Mouse (Mus musculus): ENCODE measurements around the gene Ak9. TPM values are rescaled to one million over a fixed set of nuclear protein-coding genes. Genes with fewer than 3 reads are reported as not detected.

Gene Ak9
- polyA plus RNA-seq, 1 experiment from 2014 or later = not detected

DNA sequence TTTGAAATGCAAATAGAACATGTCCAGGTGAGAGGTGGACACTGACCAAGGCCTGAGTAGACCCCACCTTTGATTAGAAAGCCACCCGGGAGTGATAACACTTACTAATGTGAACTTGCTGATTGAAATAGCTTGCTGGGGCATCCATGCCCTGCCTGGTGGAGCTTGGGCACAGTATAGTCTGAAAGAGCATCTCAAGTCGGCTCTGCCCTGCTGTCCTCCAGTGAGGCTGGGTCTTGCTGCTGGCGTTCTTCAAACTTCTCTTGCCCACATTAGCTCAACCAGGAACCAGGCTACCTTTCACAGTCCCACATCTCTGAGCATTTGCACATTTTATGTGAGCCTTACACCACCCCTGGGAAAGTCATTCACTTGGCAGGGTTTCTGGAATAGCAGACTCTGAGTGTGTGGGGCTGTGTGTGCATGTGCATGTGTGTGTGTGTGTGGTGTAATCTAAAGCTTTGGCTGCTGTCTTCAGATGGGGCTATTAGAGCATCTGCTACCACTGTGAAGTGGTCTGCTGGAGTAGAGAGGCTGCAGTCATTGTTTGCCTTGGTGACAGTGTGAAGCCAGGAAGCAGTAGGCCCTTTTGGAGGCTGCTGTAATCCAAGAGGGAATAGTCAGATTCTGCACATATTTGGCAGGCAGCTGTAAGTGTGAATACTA is 157.4 kb downstream of the Ak9 start:
- Histone ChIP-seq H3K4me1 (ENCODE audit: insufficient read depth) (no peaks in the 10 kb centered on the region), H3K27ac (ENCODE audit: low read depth) (no peak overlapping the region), H3K4me3 (ENCODE audit: low read depth, low read length) (no peak overlapping the region), H3K4me2 (ENCODE audit: low read depth, low read length) (no peak overlapping the region), H3K9me3 (ENCODE audit: low read length) (no peaks in the 10 kb centered on the region), H3K27me3 (ENCODE audit: insufficient read depth, low read length) (no peaks in the 10 kb centered on the region), H3K36me3 (replicated peaks; ENCODE audit: insufficient read depth, low read length) (peaks cover 26% of the 10 kb centered on the region), H3K9ac (replicated peaks) (no peak overlapping the region)
- TF ChIP-seq CTCF (IDR thresholded peaks at IDR 0.05; ENCODE audit: low read depth) (no peak), EP300 (IDR thresholded peaks at IDR 0.05; ENCODE audit: low read depth) (no peak)
- WGBS (ENCODE audit: insufficient replicate concordance) = 77% methylated on average over 3 of the region's 3 CpGs
- ATAC-seq = no peak
- no peak for DNase-seq

DNA sequence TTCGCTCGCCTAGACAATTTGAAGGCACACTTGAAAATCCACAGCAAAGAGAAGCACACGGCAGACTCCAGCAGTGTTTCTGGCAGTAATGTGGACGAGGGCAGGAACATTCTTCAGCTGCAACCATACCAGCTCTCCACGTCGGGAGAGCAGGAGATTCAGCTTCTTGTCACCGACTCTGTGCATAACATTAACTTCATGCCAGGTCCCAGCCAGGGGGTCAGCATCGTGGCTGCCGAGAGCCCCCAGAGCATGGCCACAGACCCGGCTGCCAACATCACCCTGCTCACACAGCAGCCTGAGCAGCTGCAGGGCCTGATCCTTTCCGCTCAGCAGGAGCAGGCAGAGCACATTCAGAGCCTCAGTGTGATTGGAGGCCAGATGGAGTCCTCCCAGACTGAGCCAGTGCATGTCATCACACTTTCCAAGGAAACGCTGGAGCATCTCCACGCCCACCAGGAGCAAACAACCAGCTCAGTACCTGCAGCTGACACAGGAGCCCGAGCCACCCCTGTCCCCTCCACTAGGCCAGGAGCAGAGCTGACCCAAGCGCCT is 160.7 kb downstream of the Ak9 start:
- Histone ChIP-seq H3K4me2 (ENCODE audit: low read depth, low read length) (no peak overlapping the region), H3K36me3 (replicated peaks; ENCODE audit: insufficient read depth, low read length) (peaks cover 16% of the 10 kb centered on the region), H3K9ac (replicated peaks) (no peak overlapping the region), H3K4me3 (ENCODE audit: low read depth, low read length) (no peak overlapping the region), H3K27me3 (ENCODE audit: insufficient read depth, low read length) (no peaks in the 10 kb centered on the region), H3K9me3 (ENCODE audit: low read length) (no peaks in the 10 kb centered on the region), H3K27ac (ENCODE audit: low read depth) (no peak overlapping the region), H3K4me1 (ENCODE audit: insufficient read depth) (no peaks in the 10 kb centered on the region)
- no peak for TF ChIP-seq CTCF (IDR thresholded peaks at IDR 0.05; ENCODE audit: low read depth)
- TF ChIP-seq EP300 (IDR thresholded peaks at IDR 0.05; ENCODE audit: low read depth) = no peak
- DNase-seq (no peak), ATAC-seq (no peak)
- 81% methylated on average over 15 of the region's 15 CpGs for WGBS (ENCODE audit: insufficient replicate concordance)

DNA sequence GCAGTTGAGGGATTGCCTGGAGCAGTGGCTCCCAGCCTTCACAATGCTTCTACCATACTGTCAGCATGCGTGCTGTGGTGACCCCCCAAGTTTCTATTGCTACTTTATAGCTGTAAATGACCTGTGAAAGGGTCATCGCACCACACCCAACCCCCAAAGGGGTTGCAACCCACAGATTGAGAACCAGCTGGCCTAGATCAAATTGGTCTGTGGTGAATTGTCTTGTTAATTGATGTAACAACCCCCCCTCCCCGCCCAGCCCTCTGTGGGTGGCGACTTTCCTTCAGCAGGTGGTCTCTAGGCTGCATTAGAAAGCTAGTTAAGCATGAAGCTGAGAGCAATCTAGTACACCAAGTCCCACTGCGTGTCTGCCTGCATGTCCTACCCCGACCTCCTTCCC is 163.5 kb downstream of the Ak9 start:
- WGBS (ENCODE audit: insufficient replicate concordance) = 75% methylated on average over 6 of the region's 6 CpGs
- Histone ChIP-seq H3K4me3 (ENCODE audit: low read depth, low read length) (no peak overlapping the region), H3K9me3 (ENCODE audit: low read length) (no peaks in the 10 kb centered on the region), H3K36me3 (replicated peaks; ENCODE audit: insufficient read depth, low read length) (peaks cover 11% of the 10 kb centered on the region), H3K4me1 (ENCODE audit: insufficient read depth) (no peaks in the 10 kb centered on the region), H3K9ac (replicated peaks) (no peak overlapping the region), H3K4me2 (ENCODE audit: low read depth, low read length) (no peak overlapping the region), H3K27ac (ENCODE audit: low read depth) (no peak overlapping the region), H3K27me3 (ENCODE audit: insufficient read depth, low read length) (no peaks in the 10 kb centered on the region)
- ATAC-seq (no peak), DNase-seq (no peak)
- TF ChIP-seq EP300 (IDR thresholded peaks at IDR 0.05; ENCODE audit: low read depth) (no peak), CTCF (IDR thresholded peaks at IDR 0.05; ENCODE audit: low read depth) (no peak)

DNA sequence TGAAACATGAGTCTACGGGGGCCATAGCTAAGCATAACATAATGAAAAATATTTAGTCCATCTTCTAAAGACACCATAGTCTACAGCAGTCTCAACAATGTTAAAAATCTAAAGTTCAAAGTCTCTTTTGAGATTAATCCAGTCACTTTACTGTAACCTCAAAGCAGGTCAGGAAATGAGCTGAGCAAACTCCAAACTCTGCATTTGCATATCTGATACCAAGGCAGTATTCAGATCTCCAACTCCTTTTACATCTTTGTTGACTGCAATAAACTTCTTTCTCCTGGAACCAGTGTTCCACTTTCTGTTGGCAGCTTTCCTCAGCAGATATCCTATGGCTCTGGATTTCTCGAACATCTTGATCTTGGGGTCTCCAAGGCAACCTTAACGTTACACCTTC is 166.9 kb downstream of the Ak9 start:
- Histone ChIP-seq H3K4me1 (ENCODE audit: insufficient read depth) (peaks cover 22% of the 10 kb centered on the region), H3K4me3 (ENCODE audit: low read depth, low read length) (no peak overlapping the region), H3K27ac (ENCODE audit: low read depth) (no peak overlapping the region), H3K36me3 (replicated peaks; ENCODE audit: insufficient read depth, low read length) (peaks cover under 1% of the 10 kb centered on the region; the same call in 1 of the 2 replicates), H3K9ac (replicated peaks) (no peak overlapping the region), H3K27me3 (ENCODE audit: insufficient read depth, low read length) (0 out of 2 replicates have a peak, but pooled peaks cover under 1% of the 10 kb centered on the region), H3K4me2 (ENCODE audit: low read depth, low read length) (no peak overlapping the region), H3K9me3 (ENCODE audit: low read length) (no peaks in the 10 kb centered on the region)
- TF ChIP-seq CTCF (IDR thresholded peaks at IDR 0.05; ENCODE audit: low read depth) (no peak), EP300 (IDR thresholded peaks at IDR 0.05; ENCODE audit: low read depth) (no peak)
- ATAC-seq = no peak
- WGBS (ENCODE audit: insufficient replicate concordance) = 72% methylated on average over 3 of the region's 3 CpGs
- no peak for DNase-seq

DNA sequence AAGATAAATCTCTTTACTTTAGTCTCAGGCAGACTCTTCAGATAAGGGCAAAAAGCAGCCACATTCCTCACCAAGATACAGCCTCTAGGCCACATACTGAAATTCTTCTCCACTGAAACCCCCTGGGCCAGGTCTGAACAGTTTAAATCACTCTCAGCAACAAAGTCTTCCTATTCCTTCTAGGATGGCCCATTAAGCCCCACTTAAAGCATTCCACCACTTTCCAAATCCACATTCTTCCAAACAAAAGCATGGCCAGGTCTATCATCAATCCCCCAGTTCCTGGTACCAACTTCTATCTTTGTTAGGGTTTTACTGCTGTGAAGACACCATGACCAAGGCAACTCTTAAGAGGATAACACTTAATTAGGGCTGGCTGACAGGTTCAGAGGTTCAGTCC is 168.8 kb downstream of the Ak9 start:
- H3K27me3 ChIP-seq (ENCODE audit: insufficient read depth, low read length) = peaks cover 9% of the 10 kb centered on the region
- H3K9ac ChIP-seq (replicated peaks) = no peak overlapping the region
- H3K36me3 ChIP-seq (replicated peaks; ENCODE audit: insufficient read depth, low read length) = no peaks in the 10 kb centered on the region
- DNase-seq = no peak
- no peak overlapping the region for H3K4me2 ChIP-seq (ENCODE audit: low read depth, low read length)
- no peak for ATAC-seq
- H3K27ac ChIP-seq (ENCODE audit: low read depth) = no peak overlapping the region
- H3K9me3 ChIP-seq (ENCODE audit: low read length) = no peaks in the 10 kb centered on the region
- no peak overlapping the region for H3K4me3 ChIP-seq (ENCODE audit: low read depth, low read length)
- H3K4me1 ChIP-seq (ENCODE audit: insufficient read depth) = peaks cover 39% of the 10 kb centered on the region
- TF ChIP-seq CTCF (IDR thresholded peaks at IDR 0.05; ENCODE audit: low read depth) (no peak), EP300 (IDR thresholded peaks at IDR 0.05; ENCODE audit: low read depth) (no peak)

DNA sequence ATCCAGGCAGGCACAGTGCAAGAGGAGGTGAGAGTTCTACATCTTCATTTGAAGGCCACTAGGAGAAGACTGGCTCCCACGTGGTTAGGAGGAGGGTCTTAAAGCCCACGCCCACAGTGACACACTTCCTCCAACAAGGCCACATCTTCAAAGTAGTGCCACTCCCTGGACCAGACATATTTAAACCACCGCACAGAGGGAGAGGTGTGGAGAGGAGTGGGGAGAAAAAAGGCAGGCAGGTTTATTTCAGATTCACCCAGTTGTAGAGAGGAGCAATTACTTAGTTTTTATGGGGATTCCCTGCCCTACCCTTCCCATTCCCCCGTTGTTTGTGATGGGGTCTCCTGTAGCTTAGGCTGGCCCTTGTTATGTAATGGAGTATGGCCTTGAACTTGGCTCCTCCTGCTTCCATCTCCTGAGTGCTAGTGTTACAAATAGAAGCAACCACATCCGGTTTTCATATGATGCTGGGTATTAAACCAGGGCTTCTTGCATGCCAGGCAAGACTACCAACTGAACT is 169.2 kb downstream of the Ak9 start:
- Histone ChIP-seq H3K9me3 (ENCODE audit: low read length) (no peaks in the 10 kb centered on the region), H3K9ac (replicated peaks) (no peak overlapping the region), H3K4me1 (ENCODE audit: insufficient read depth) (peaks cover 44% of the 10 kb centered on the region), H3K27ac (ENCODE audit: low read depth) (no peak overlapping the region), H3K4me3 (ENCODE audit: low read depth, low read length) (no peak overlapping the region), H3K27me3 (ENCODE audit: insufficient read depth, low read length) (peaks cover 11% of the 10 kb centered on the region), H3K36me3 (replicated peaks; ENCODE audit: insufficient read depth, low read length) (no peaks in the 10 kb centered on the region), H3K4me2 (ENCODE audit: low read depth, low read length) (no peak overlapping the region)
- 53% methylated on average over 5 of the region's 5 CpGs for WGBS (ENCODE audit: insufficient replicate concordance)
- no peak for TF ChIP-seq EP300 (IDR thresholded peaks at IDR 0.05; ENCODE audit: low read depth)
- TF ChIP-seq CTCF (IDR thresholded peaks at IDR 0.05; ENCODE audit: low read depth) = no peak
- no peak for DNase-seq
- ATAC-seq = no peak
